Mouse (Mus musculus) hindbrain, postnatal 0 days (tissue): ENCODE results near the gene BC035947. TPM values are rescaled to one million over a fixed set of nuclear protein-coding genes. Genes with fewer than 3 reads are reported as not detected.

ENCODE experiments used
- ATAC-seq: fragments of 200-750 bp; cut with Nextera tagmentation; 2 replicates; pipeline ENCODE4 v1.8.0; 2017; ENCODE audit warnings: mild to moderate bottlenecking, moderate TSS enrichment, moderate library complexity
- DNase-seq: peaks from one replicate; pipeline ENCODE4 v3.0.0-alpha.2; 2015; ENCODE audit warnings: low spot score
- H3K27ac ChIP-seq: fragments of 300-500 bp; sonication (generic); 2 replicates; pipeline ENCODE4 v1.5.1; 2014; ENCODE audit warnings: mild to moderate bottlenecking
- H3K27me3 ChIP-seq: fragments of 300-500 bp; sonication (generic); 2 replicates; pipeline ENCODE4 v1.6.1; 2014; ENCODE audit warnings: low read length, mixed read lengths; ENCODE audit not compliant: insufficient read depth
- H3K36me3 ChIP-seq: fragments of 300-500 bp; sonication (generic); 2 replicates; pipeline ENCODE4 v1.6.1; 2014; ENCODE audit warnings: low read length, mixed read lengths; ENCODE audit not compliant: insufficient read depth
- H3K4me1 ChIP-seq: fragments of 300-500 bp; sonication (generic); 2 replicates; pipeline ENCODE4 v1.6.1; 2014; ENCODE audit warnings: antibody characterized with exemption, low read length, mixed read lengths; ENCODE audit not compliant: insufficient read depth
- H3K4me2 ChIP-seq: fragments of 300-500 bp; sonication (generic); 2 replicates; pipeline ENCODE4 v1.6.1; 2014; ENCODE audit warnings: low read depth, mild to moderate bottlenecking, low read length, moderate library complexity, mixed read lengths
- H3K4me3 ChIP-seq: fragments of 300-500 bp; sonication (generic); 2 replicates; pipeline ENCODE4 v1.5.1; 2014; ENCODE audit warnings: low read length
- H3K9ac ChIP-seq: fragments of 300-500 bp; sonication (generic); replicated peaks from 2 replicates; pipeline ENCODE4 v1.6.1; 2014; ENCODE audit warnings: mild to moderate bottlenecking, low read length, moderate library complexity, mixed read lengths
- H3K9me3 ChIP-seq: fragments of 300-500 bp; sonication (generic); 2 replicates; pipeline ENCODE4 v1.6.1; 2016; ENCODE audit warnings: low read length, mixed read lengths
- CTCF ChIP-seq: IDR thresholded peaks from 2 replicates; pipeline ENCODE4 v1.5.1; 2016; ENCODE audit warnings: antibody characterized with exemption, control low read depth, low read depth
- WGBS: fragments of 180-500 bp; shearing (Covaris S2); extraction: QIAGEN DNeasy Blood & Tissue Kit; methylation state at CpG from one replicate; pipeline ENCODE4 v1.1.7; 2014; 5-methylcytosine and 5-hydroxymethylcytosine counted together
- polyA plus RNA-seq: library from polyadenylated mRNA; unstranded; fragments of >200 nt; fragmentation: Nextera tagmentation; extraction: Ambion mirVana; gene quantifications from 2 replicates; pipeline ENCODE4 v1.2.1, GENCODE M21; 2015
- total RNA-seq: library from RNA; depleted of rRNA; stranded (reverse); fragments of >200 nt; gene quantifications from 2 replicates; pipeline ENCODE4 v1.2.3, GENCODE M21; 2014

BC035947 gene
- total and polyA plus RNA-seq, 2 experiments from 2014 or later: 0.89 TPM

- Histone ChIP-seq H3K27ac (peak overlapping the region; percentile 51; the same call in 1 of the 2 replicates), H3K9me3 (no peaks in the 10 kb centered on the region), H3K4me1 (no peaks in the 10 kb centered on the region; the same call in 1 of the 2 replicates), H3K9ac (peak overlapping the region; percentile 47), H3K36me3 (no peaks in the 10 kb centered on the region), H3K27me3 (no peaks in the 10 kb centered on the region), H3K4me2 (peak overlapping the region; percentile 80), H3K4me3 (peak overlapping the region; percentile 38)
- no peak for TF ChIP-seq CTCF
- ATAC-seq (peak; percentile 94), DNase-seq (peak; percentile 80)
- WGBS: 2% methylated on average over 16 of the region's 16 CpGs
These were observed 25.6 kb upstream of the BC035947 start for GRCm38 (mm10) chr1:78537494-78538010.

GRCm38 (mm10) chr1:78536310-78537164 lies 24.6 kb upstream of the BC035947 start:
- H3K9ac ChIP-seq: no peak overlapping the region
- H3K4me3 ChIP-seq: peak overlapping the region; percentile 38
- DNase-seq: peak; percentile 86
- TF ChIP-seq CTCF: peak; percentile 82
- H3K9me3 ChIP-seq: no peaks in the 10 kb centered on the region
- no peak overlapping the region for H3K27ac ChIP-seq
- H3K4me2 ChIP-seq: peak overlapping the region; percentile 80
- ATAC-seq: peak; percentile 46; the same call in 1 of the 2 replicates
- H3K27me3 ChIP-seq: no peaks in the 10 kb centered on the region
- H3K4me1 ChIP-seq: no peaks in the 10 kb centered on the region; the same call in 1 of the 2 replicates
- H3K36me3 ChIP-seq: no peaks in the 10 kb centered on the region
- WGBS: 30% methylated on average over 19 of the region's 19 CpGs

GRCm38 (mm10) chr1:78534428-78535150 lies 22.6 kb upstream of the BC035947 start:
- Histone ChIP-seq H3K36me3 (no peaks in the 10 kb centered on the region), H3K4me1 (no peaks in the 10 kb centered on the region; the same call in 1 of the 2 replicates), H3K9me3 (no peaks in the 10 kb centered on the region), H3K27ac (no peak overlapping the region), H3K4me3 (no peak overlapping the region), H3K27me3 (no peaks in the 10 kb centered on the region), H3K9ac (no peak overlapping the region), H3K4me2 (no peak overlapping the region)
- TF ChIP-seq CTCF: no peak
- DNase-seq (no peak), ATAC-seq (no peak)
- WGBS: 92% methylated on average over 9 of the region's 9 CpGs

- H3K27ac ChIP-seq: no peak overlapping the region
- 68% methylated on average over 15 of the region's 15 CpGs for WGBS
- no peak overlapping the region for H3K9ac ChIP-seq
- no peak for TF ChIP-seq CTCF
- no peak overlapping the region for H3K4me2 ChIP-seq
- DNase-seq (no peak), ATAC-seq (no peak)
- H3K4me1 ChIP-seq: no peaks in the 10 kb centered on the region; the same call in 1 of the 2 replicates
- no peaks in the 10 kb centered on the region for H3K27me3 ChIP-seq
- H3K9me3 ChIP-seq: no peaks in the 10 kb centered on the region
- no peak overlapping the region for H3K4me3 ChIP-seq
- no peaks in the 10 kb centered on the region for H3K36me3 ChIP-seq
These were observed 20.3 kb upstream of the BC035947 start for GRCm38 (mm10) chr1:78532184-78532800.

GRCm38 (mm10) chr1:78530500-78531215 lies 18.7 kb upstream of the BC035947 start:
- no peak overlapping the region for H3K4me2 ChIP-seq
- H3K27ac ChIP-seq: no peak overlapping the region
- no peaks in the 10 kb centered on the region for H3K36me3 ChIP-seq
- DNase-seq (peak; percentile 39), ATAC-seq (no peak)
- no peaks in the 10 kb centered on the region for H3K9me3 ChIP-seq
- WGBS: 64% methylated on average over 7 of the region's 7 CpGs
- H3K27me3 ChIP-seq: no peaks in the 10 kb centered on the region
- no peaks in the 10 kb centered on the region for H3K4me1 ChIP-seq
- H3K4me3 ChIP-seq: no peak overlapping the region
- H3K9ac ChIP-seq: no peak overlapping the region
- TF ChIP-seq CTCF: peak; percentile 31

- DNase-seq (no peak), ATAC-seq (no peak)
- H3K27ac ChIP-seq: no peak overlapping the region
- no peaks in the 10 kb centered on the region for H3K4me1 ChIP-seq
- H3K27me3 ChIP-seq: no peaks in the 10 kb centered on the region
- no peak for TF ChIP-seq CTCF
- no peak overlapping the region for H3K4me2 ChIP-seq
- H3K4me3 ChIP-seq: no peak overlapping the region
- H3K36me3 ChIP-seq: no peaks in the 10 kb centered on the region
- no peaks in the 10 kb centered on the region for H3K9me3 ChIP-seq
- H3K9ac ChIP-seq: no peak overlapping the region
- 91% methylated on average over 8 of the region's 8 CpGs for WGBS
These were observed 17.1 kb upstream of the BC035947 start for GRCm38 (mm10) chr1:78529011-78529410.
